Comparison of ENCODE assay signal across 8 mouse cellular contexts in genomic region chr7:141338576-141339131, GRCm38 (mm10). TPM values are rescaled to one million over a fixed set of nuclear protein-coding genes. Genes with fewer than 3 reads are reported as not detected.
A peak's percentile ranks its signal among the peaks of the same experiment; 100 is the strongest.
DNase-seq lines count a peak whose midpoint lies in the region; ATAC-seq and TF ChIP-seq lines count a peak whose summit lies in the region.

Gene Eps8l2 (plus strand): TSS chr7:141338880.

- H3K27ac ChIP-seq in embryonic facial prominence, embryonic 10.5 days (replicated peaks) = peak within 1 kb of the TSS; percentile 45
- no peak within 1 kb of the TSS for H3K27ac ChIP-seq in hindbrain, embryonic 12.5 days
- H3K27ac ChIP-seq in limb, embryonic 14.5 days (replicated peaks; ENCODE audit: low read depth, low read length) = no peak within 1 kb of the TSS
- no peak within 1 kb of the TSS for H3K27ac ChIP-seq in midbrain, embryonic 14.5 days (replicated peaks; ENCODE audit: low read depth, low read length)

- H3K27me3 ChIP-seq in embryonic facial prominence, embryonic 10.5 days (replicated peaks; ENCODE audit: low read depth, poor library complexity, severe bottlenecking) = peaks cover 45% of the 10 kb centered on the region
- peaks cover 29% of the 10 kb centered on the region for H3K27me3 ChIP-seq in hindbrain, embryonic 12.5 days
- H3K27me3 ChIP-seq in limb, embryonic 14.5 days (ENCODE audit: control insufficient read depth, insufficient read depth, low read length) = no peaks in the 10 kb centered on the region
- H3K27me3 ChIP-seq in midbrain, embryonic 14.5 days (ENCODE audit: control insufficient read depth, insufficient read depth, low read length) = no peaks in the 10 kb centered on the region

- H3K9me3 ChIP-seq in embryonic facial prominence, embryonic 10.5 days = no peaks in the 10 kb centered on the region
- H3K9me3 ChIP-seq in hindbrain, embryonic 12.5 days (replicated peaks) = no peaks in the 10 kb centered on the region
- H3K9me3 ChIP-seq in limb, embryonic 14.5 days (ENCODE audit: control insufficient read depth, low read length) = no peaks in the 10 kb centered on the region
- no peaks in the 10 kb centered on the region for H3K9me3 ChIP-seq in midbrain, embryonic 14.5 days (ENCODE audit: control insufficient read depth, low read length)

- peak within 1 kb of the TSS; percentile 29; the same call in 1 of the 2 replicates for H3K9ac ChIP-seq in hindbrain, embryonic 12.5 days
- H3K9ac ChIP-seq in limb, embryonic 14.5 days (ENCODE audit: low read depth, low read length, severe bottlenecking) = peak within 1 kb of the TSS; percentile 47
- no peak within 1 kb of the TSS for H3K9ac ChIP-seq in midbrain, embryonic 14.5 days (replicated peaks; ENCODE audit: low read length)

- peaks cover 41% of the 10 kb centered on the region for H3K4me1 ChIP-seq in embryonic facial prominence, embryonic 10.5 days
- peaks cover 8% of the 10 kb centered on the region for H3K4me1 ChIP-seq in hindbrain, embryonic 12.5 days
- peaks cover 12% of the 10 kb centered on the region; the same call in 1 of the 2 replicates for H3K4me1 ChIP-seq in limb, embryonic 14.5 days (ENCODE audit: control insufficient read depth, insufficient read depth, low read length)
- no peaks in the 10 kb centered on the region for H3K4me1 ChIP-seq in midbrain, embryonic 14.5 days (ENCODE audit: control insufficient read depth, insufficient read depth, low read length)

- DNase-seq in cerebellum, adult 11-12 months = peak; percentile 40
- no peak for DNase-seq in cerebellum, adult 8-10 months
- peak; percentile 62 for DNase-seq in embryonic facial prominence, embryonic 10.5 days (ENCODE audit: low spot score)
- DNase-seq in limb, embryonic 14.5 days (ENCODE audit: low spot score) = peak; percentile 15
- DNase-seq in midbrain, embryonic 14.5 days = no peak
- peak; percentile 71 for DNase-seq in urinary bladder, adult 2 months (ENCODE audit: low spot score)

- ATAC-seq in hindbrain, embryonic 12.5 days (ENCODE audit: low FRiP score) = peak; percentile 65
- peak; percentile 70 for ATAC-seq in limb, embryonic 14.5 days (ENCODE audit: low FRiP score, low read depth)
- ATAC-seq in midbrain, embryonic 14.5 days (ENCODE audit: low FRiP score, low TSS enrichment) = 0 out of 2 replicates have a peak, but pooled peaks have one; percentile 25
- no peak for ATAC-seq in monocyte, adult 5-6 weeks (replicated peaks; ENCODE audit: insufficient number of reproducible peaks, low FRiP score, low TSS enrichment, poor library complexity, severe bottlenecking)

- WGBS in embryonic facial prominence, embryonic 10.5 days = 5% methylated on average over 23 of the region's 23 CpGs
- 3% methylated on average over 23 of the region's 23 CpGs for WGBS in hindbrain, embryonic 12.5 days
- WGBS in limb, embryonic 14.5 days = 3% methylated on average over 23 of the region's 23 CpGs
- WGBS in midbrain, embryonic 14.5 days = 2% methylated on average over 23 of the region's 23 CpGs

- H3K4me2 ChIP-seq in hindbrain, embryonic 12.5 days (replicated peaks) = peak within 1 kb of the TSS; percentile 49
- H3K4me2 ChIP-seq in limb, embryonic 14.5 days (replicated peaks; ENCODE audit: low read depth, low read length, severe bottlenecking) = peak within 1 kb of the TSS; percentile 50
- peak within 1 kb of the TSS; percentile 20 for H3K4me2 ChIP-seq in midbrain, embryonic 14.5 days (ENCODE audit: low read length)

- TF ChIP-seq POLR2A in limb, embryonic 14.5 days (IDR thresholded peaks at IDR 0.05; ENCODE audit: borderline replicate concordance, extremely low read depth, insufficient read depth, insufficient read length) = no peak

- H3K36me3 ChIP-seq in embryonic facial prominence, embryonic 10.5 days (replicated peaks) = peaks cover 26% of the 10 kb centered on the region
- H3K36me3 ChIP-seq in hindbrain, embryonic 12.5 days = 0 out of 2 replicates have a peak, but pooled peaks cover 12% of the 10 kb centered on the region
- peaks cover 15% of the 10 kb centered on the region for H3K36me3 ChIP-seq in limb, embryonic 14.5 days (ENCODE audit: control insufficient read depth, insufficient read depth, low read length)
- H3K36me3 ChIP-seq in midbrain, embryonic 14.5 days (ENCODE audit: control insufficient read depth, insufficient read depth, low read length) = peaks cover 7% of the 10 kb centered on the region; the same call in 1 of the 2 replicates

- H3K4me3 ChIP-seq in embryonic facial prominence, embryonic 10.5 days = peak within 1 kb of the TSS; percentile 50
- H3K4me3 ChIP-seq in hindbrain, embryonic 12.5 days = peak within 1 kb of the TSS; percentile 8; the same call in 1 of the 2 replicates
- peak within 1 kb of the TSS; percentile 28 for H3K4me3 ChIP-seq in limb, embryonic 14.5 days (replicated peaks; ENCODE audit: low read length)
- no peak within 1 kb of the TSS for H3K4me3 ChIP-seq in midbrain, embryonic 14.5 days (replicated peaks; ENCODE audit: low read depth, low read length)

RNA-seq across cellular contexts. Expression of gene Eps8l2, which starts in this region (rescaled TPM):
- polyA plus RNA-seq in embryonic facial prominence, embryonic 10.5 days (2016; fragmentation: Nextera tagmentation; extraction: Ambion mirVana) = 12.1 and 13.0 TPM in 2 replicates
- 2.6 and 2.7 TPM in 2 replicates for polyA plus RNA-seq in hindbrain, embryonic 12.5 days (2016; fragmentation: Nextera tagmentation; extraction: Ambion mirVana)
- polyA plus RNA-seq in limb, embryonic 14.5 days (2012; rRNA removed) = 20.3 and 22.4 TPM in 2 replicates
- polyA plus RNA-seq in limb, embryonic 14.5 days (2014; fragmentation: Nextera tagmentation; extraction: Ambion mirVana) = 17.0 and 19.0 TPM in 2 replicates
- polyA plus RNA-seq in midbrain, embryonic 14.5 days (2014; fragmentation: Nextera tagmentation; extraction: Ambion mirVana) = 0.19 and 0.50 TPM in 2 replicates
- 79.7 and 109 TPM in 2 replicates for polyA plus RNA-seq in urinary bladder, adult 2 months (2012; rRNA removed)
- not detected in 3 replicates for total RNA-seq in monocyte, adult 5-6 weeks (2017)

Comparison
In these comparisons a context has a peak if more than half of its experiments do, and no peak if none do; other contexts are left out.
1. DNase-seq: peak in cerebellum, adult 11-12 months (single experiment), embryonic facial prominence, embryonic 10.5 days (single experiment), limb, embryonic 14.5 days (single experiment) and urinary bladder, adult 2 months (single experiment); none in cerebellum, adult 8-10 months (single experiment) and midbrain, embryonic 14.5 days (single experiment).
2. Peak in ATAC-seq and H3K4me2 ChIP-seq in midbrain, embryonic 14.5 days; RNA of the gene not detected or under 1 TPM.
3. Peak in every context shown above with its lines, with median percentiles within 50 percentile points of each other: H3K4me2 ChIP-seq.